Mouse (Mus musculus): ENCODE measurements around the gene Phrf1. TPM values are rescaled to one million over a fixed set of nuclear protein-coding genes. Genes with fewer than 3 reads are reported as not detected.
A peak's percentile ranks its signal among the peaks of the same experiment; 100 is the strongest.

Phrf1 gene
- 87.1 and 99.9 TPM in 2 replicates for polyA plus RNA-seq (2016; fragmentation: Nextera tagmentation; extraction: Ambion mirVana)

DNA sequence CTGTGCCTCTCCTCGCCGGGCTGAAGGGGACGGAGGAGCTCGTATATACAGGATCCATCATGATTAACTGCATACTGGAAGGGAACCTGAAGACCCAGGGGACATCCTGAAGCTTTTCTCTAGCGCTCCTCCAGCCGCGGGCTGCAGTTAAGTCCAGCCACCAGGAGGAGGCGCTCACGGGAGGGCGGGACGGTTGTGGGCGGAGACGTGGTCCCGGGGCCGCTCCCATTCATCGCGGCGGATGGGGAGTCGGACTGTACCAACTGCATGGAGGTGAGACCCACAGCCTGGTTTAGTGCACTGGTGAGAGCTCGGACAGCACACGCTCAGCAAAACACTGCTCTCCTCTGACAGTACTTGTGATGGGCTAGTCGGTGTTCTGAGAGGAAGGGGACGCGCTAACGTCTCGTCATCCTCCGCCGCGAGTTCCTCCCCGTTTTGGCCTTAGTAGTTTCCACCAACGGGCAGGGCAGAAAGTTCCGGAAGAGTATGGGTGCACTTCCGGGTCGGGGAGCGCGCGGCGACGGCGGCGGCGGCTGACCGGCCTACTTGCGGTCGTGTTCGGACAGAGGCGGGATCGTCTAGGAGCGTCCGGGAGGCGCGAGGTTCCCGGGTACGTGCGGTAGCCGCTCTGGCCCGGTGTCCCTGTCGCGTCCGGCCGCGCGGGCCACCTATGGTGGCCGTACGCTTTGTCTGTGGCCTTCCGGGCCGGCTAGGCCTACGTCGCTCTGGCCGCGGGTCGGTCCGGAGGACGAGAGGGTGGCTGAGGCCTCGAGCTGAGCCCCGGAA, at the start of gene Phrf1:
Phrf1 (plus strand) TSS at position 506 of the 789 bp plus-strand sequence.
- H3K9me3 ChIP-seq, result no peaks in the 10 kb centered on the region
- WGBS, result under 1% methylated on average over 76 of the region's 76 CpGs
- H3K4me2 ChIP-seq (replicated peaks), result peak within 1 kb of the TSS; percentile 96
- peak within 1 kb of the TSS; percentile 99 for H3K4me3 ChIP-seq
- peak within 1 kb of the TSS; percentile 99 for H3K9ac ChIP-seq
- no peaks in the 10 kb centered on the region for H3K27me3 ChIP-seq
- H3K4me1 ChIP-seq, result peaks cover 12% of the 10 kb centered on the region
- ATAC-seq (ENCODE audit: insufficient number of reproducible peaks, insufficient read depth, low FRiP score, low TSS enrichment), result peak; percentile 85
- H3K27ac ChIP-seq, result peak within 1 kb of the TSS; percentile 88
- H3K36me3 ChIP-seq, result peaks cover 28% of the 10 kb centered on the region

- H3K4me2 ChIP-seq (replicated peaks), result no peak overlapping the region
- H3K27ac ChIP-seq, result no peak overlapping the region
- H3K4me3 ChIP-seq, result no peak overlapping the region
- H3K4me1 ChIP-seq, result peaks cover 12% of the 10 kb centered on the region
- H3K36me3 ChIP-seq, result peaks cover 33% of the 10 kb centered on the region
- no peak overlapping the region for H3K9ac ChIP-seq
- H3K9me3 ChIP-seq, result no peaks in the 10 kb centered on the region
- 81% methylated on average over 3 of the region's 3 CpGs for WGBS
- no peak for ATAC-seq (ENCODE audit: insufficient number of reproducible peaks, insufficient read depth, low FRiP score, low TSS enrichment)
- no peaks in the 10 kb centered on the region for H3K27me3 ChIP-seq
Measured at GRCm38 (mm10) chr7:141188194-141188593, 40.4 kb upstream of the Phrf1 start.

DNA sequence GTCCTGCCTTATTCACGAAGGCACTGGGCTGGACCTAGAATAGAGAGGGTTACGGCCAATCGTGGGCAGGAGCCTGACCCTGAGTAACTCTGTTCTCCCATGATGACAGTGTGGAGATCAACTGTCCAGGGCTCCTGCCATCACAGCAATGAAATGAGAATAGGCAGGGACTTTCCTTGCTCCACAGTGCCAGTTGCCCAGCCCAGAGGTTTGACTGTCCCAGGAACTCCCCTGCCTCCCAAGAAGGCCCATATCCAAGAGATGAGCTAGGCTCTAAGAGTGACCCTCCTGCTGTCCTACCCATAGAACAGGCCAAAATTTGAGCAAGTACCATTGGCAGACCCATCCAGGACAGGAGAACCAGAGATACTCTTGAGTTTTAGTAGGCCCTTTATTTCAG, 39.9 kb upstream of the Phrf1 start:
- no peaks in the 10 kb centered on the region for H3K9me3 ChIP-seq
- H3K9ac ChIP-seq, result no peak overlapping the region
- peaks cover 13% of the 10 kb centered on the region for H3K4me1 ChIP-seq
- no peak for ATAC-seq (ENCODE audit: insufficient number of reproducible peaks, insufficient read depth, low FRiP score, low TSS enrichment)
- H3K36me3 ChIP-seq, result peaks cover 33% of the 10 kb centered on the region
- no peak overlapping the region for H3K4me3 ChIP-seq
- H3K27ac ChIP-seq, result no peak overlapping the region
- H3K27me3 ChIP-seq, result no peaks in the 10 kb centered on the region
- 96% methylated on average over 3 of the region's 3 CpGs for WGBS
- no peak overlapping the region for H3K4me2 ChIP-seq (replicated peaks)

DNA sequence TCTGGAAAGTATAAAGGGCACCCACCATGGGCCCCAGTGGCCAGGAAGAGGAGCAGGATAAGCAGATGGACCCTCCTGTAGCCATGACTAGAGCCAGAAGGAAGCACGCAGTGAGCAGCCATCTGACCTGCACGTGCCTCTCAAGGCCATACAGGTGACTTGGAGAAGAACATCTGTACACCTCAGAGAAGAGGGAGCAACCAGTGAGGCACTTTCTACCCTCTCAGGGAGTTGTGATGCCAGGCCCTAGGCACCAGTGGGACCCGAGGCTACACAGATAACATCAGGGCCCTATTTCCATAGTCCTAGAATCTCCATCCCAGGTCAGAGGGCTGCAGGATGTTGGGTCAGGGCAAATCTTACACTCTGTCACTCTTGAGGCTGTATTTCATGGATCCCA, 38.4 kb upstream of the Phrf1 start:
- Histone ChIP-seq H3K27me3 (no peaks in the 10 kb centered on the region), H3K27ac (no peak overlapping the region), H3K9me3 (no peaks in the 10 kb centered on the region), H3K36me3 (peaks cover 33% of the 10 kb centered on the region), H3K4me2 (replicated peaks) (no peak overlapping the region), H3K4me1 (peaks cover 15% of the 10 kb centered on the region), H3K4me3 (no peak overlapping the region), H3K9ac (no peak overlapping the region)
- ATAC-seq (ENCODE audit: insufficient number of reproducible peaks, insufficient read depth, low FRiP score, low TSS enrichment), result no peak
- 86% methylated on average over 3 of the region's 3 CpGs for WGBS

DNA sequence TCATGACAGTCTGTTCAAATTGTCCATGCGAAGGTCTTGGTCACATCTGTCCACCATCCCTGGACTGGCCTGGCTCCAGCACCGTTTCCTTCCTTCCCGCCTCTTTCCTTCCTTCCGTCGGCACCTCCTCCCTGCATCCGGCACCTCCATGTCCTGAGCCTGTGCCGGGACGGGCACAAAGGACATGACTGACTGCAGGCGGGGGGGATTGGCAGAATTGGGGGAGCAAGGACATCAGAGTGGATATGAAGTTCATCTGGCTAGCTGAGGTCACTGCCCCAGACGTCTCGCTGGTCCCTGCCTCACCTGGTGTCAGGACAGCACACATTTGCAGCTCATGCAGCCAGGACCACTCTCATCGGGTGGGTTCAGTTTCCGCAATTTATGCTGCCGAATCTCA, 37.5 kb upstream of the Phrf1 start:
- Histone ChIP-seq H3K4me2 (replicated peaks) (no peak overlapping the region), H3K9me3 (no peaks in the 10 kb centered on the region), H3K27ac (no peak overlapping the region), H3K36me3 (peaks cover 33% of the 10 kb centered on the region), H3K4me3 (no peak overlapping the region), H3K9ac (no peak overlapping the region), H3K4me1 (peaks cover 21% of the 10 kb centered on the region), H3K27me3 (no peaks in the 10 kb centered on the region)
- ATAC-seq (ENCODE audit: insufficient number of reproducible peaks, insufficient read depth, low FRiP score, low TSS enrichment), result no peak
- WGBS, result 89% methylated on average over 14 of the region's 14 CpGs

DNA sequence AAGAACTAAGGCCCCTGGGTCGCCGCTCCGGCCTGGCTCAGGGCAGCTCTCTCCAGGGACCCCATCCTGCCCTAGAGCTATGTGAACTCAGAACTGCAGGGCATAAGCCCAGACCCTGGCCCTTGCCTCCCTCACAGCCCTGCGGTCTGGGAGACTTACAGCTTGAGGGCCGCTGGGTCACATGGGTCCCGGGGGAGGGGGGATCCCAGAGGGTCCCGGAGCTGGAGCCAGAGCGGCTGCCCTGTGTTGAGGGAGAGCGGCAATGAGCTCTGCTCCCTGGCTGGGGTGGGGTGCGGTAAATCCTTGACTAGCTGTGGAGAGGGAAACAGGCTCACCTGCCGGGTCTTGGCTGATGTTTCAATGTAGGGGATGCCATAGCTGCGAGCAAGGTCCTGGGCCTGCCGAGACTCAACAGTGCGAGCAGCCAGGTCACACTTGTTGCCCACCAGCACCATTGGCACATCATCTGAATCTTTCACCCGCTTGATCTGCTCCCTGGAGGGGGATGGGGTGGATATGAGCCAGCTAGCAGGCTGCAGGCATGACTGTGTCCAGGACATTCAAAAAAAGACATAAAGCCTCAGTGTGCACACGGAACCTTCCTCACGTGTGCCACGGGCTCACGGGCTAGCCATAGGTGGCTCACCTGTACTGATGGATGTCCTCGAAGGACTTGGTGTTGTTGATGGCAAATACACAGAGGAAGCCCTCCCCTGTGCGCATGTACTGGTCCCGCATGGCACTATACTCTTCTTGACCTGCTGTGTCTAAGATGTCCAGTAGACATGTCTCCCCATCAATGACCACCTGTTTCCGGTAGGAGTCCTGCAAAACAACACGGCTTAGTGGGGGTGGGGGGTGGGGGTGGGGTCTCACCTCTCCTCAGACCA, 36.5 kb upstream of the Phrf1 start:
- Histone ChIP-seq H3K36me3 (peaks cover 33% of the 10 kb centered on the region), H3K4me3 (peak overlapping the region; percentile 89; the same call in 1 of the 2 replicates), H3K4me1 (peaks cover 21% of the 10 kb centered on the region), H3K9me3 (no peaks in the 10 kb centered on the region), H3K9ac (no peak overlapping the region), H3K27me3 (no peaks in the 10 kb centered on the region), H3K4me2 (replicated peaks) (peak overlapping the region; percentile 95; the same call in 1 of the 2 replicates), H3K27ac (no peak overlapping the region)
- ATAC-seq (ENCODE audit: insufficient number of reproducible peaks, insufficient read depth, low FRiP score, low TSS enrichment), result no peak
- 89% methylated on average over 24 of the region's 24 CpGs for WGBS

- Histone ChIP-seq H3K27ac (peak overlapping the region; percentile 86), H3K36me3 (peaks cover 33% of the 10 kb centered on the region), H3K27me3 (no peaks in the 10 kb centered on the region), H3K9me3 (no peaks in the 10 kb centered on the region), H3K4me2 (replicated peaks) (peak overlapping the region; percentile 95), H3K9ac (peak overlapping the region; percentile 92), H3K4me1 (peaks cover 21% of the 10 kb centered on the region), H3K4me3 (peak overlapping the region; percentile 89)
- no peak for ATAC-seq (ENCODE audit: insufficient number of reproducible peaks, insufficient read depth, low FRiP score, low TSS enrichment)
- 27% methylated on average over 12 of the region's 12 CpGs for WGBS
Measured at GRCm38 (mm10) chr7:141192776-141193347, 35.7 kb upstream of the Phrf1 start.

GRCm38 (mm10) chr7:141193348-141193856, 35.2 kb upstream of the Phrf1 start:
- under 1% methylated on average over 35 of the region's 43 CpGs for WGBS
- no peak; the same call in 1 of the 2 replicates for ATAC-seq (ENCODE audit: insufficient number of reproducible peaks, insufficient read depth, low FRiP score, low TSS enrichment)
- Histone ChIP-seq H3K27ac (peak overlapping the region; percentile 86), H3K9me3 (no peaks in the 10 kb centered on the region), H3K4me2 (replicated peaks) (peak overlapping the region; percentile 95), H3K36me3 (peaks cover 33% of the 10 kb centered on the region), H3K4me3 (peak overlapping the region; percentile 89), H3K9ac (peak overlapping the region; percentile 92), H3K27me3 (no peaks in the 10 kb centered on the region), H3K4me1 (peaks cover 21% of the 10 kb centered on the region)

DNA sequence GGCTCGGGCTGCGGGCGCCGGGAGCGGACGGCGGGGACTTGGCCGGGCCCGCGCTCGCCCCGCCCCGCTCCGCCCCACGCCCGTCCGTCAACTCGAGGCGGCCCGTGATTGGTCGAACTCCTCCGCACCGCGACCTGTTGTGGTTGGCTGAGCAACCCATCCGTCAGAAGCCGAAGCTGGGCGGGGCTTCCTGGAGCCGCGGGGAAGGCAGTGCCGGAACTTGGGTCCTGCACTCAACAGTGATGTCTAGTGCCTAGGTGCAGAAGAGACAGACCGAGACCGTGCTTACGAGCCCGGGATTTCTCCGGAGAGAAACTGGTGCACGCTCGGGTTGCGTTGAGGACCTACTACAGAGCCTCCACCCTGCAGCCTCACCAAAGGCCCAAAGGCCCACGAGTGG, 34.6 kb upstream of the Phrf1 start, which contains the start of the genes Hras and Lrrc56:
Hras (minus strand) TSS at position 58 of the 400 bp plus-strand sequence.
Lrrc56 (plus strand) TSS at position 210 of the 400 bp plus-strand sequence.
- peak within 1 kb of the TSS; percentile 95 for H3K4me2 ChIP-seq (replicated peaks)
- H3K9me3 ChIP-seq, result no peaks in the 10 kb centered on the region
- H3K4me1 ChIP-seq, result peaks cover 21% of the 10 kb centered on the region
- peak within 1 kb of the TSS; percentile 86 for H3K27ac ChIP-seq
- peak within 1 kb of the TSS; percentile 92 for H3K9ac ChIP-seq
- peak within 1 kb of the TSS; percentile 89 for H3K4me3 ChIP-seq
- peak; percentile 90 for ATAC-seq (ENCODE audit: insufficient number of reproducible peaks, insufficient read depth, low FRiP score, low TSS enrichment)
- WGBS, result 0% methylated on average over 27 of the region's 39 CpGs
- H3K36me3 ChIP-seq, result peaks cover 33% of the 10 kb centered on the region
- no peaks in the 10 kb centered on the region for H3K27me3 ChIP-seq

GRCm38 (mm10) chr7:141194409-141194808, 34.2 kb upstream of the Phrf1 start:
- H3K4me2 ChIP-seq (replicated peaks), result peak overlapping the region; percentile 95
- H3K27ac ChIP-seq, result peak overlapping the region; percentile 72
- H3K36me3 ChIP-seq, result peaks cover 28% of the 10 kb centered on the region
- peak overlapping the region; percentile 89 for H3K4me3 ChIP-seq
- no peaks in the 10 kb centered on the region for H3K9me3 ChIP-seq
- no peaks in the 10 kb centered on the region for H3K27me3 ChIP-seq
- no peak; the same call in 1 of the 2 replicates for ATAC-seq (ENCODE audit: insufficient number of reproducible peaks, insufficient read depth, low FRiP score, low TSS enrichment)
- WGBS, result under 1% methylated on average over 23 of the region's 23 CpGs
- peaks cover 21% of the 10 kb centered on the region for H3K4me1 ChIP-seq
- H3K9ac ChIP-seq, result peak overlapping the region; percentile 55

DNA sequence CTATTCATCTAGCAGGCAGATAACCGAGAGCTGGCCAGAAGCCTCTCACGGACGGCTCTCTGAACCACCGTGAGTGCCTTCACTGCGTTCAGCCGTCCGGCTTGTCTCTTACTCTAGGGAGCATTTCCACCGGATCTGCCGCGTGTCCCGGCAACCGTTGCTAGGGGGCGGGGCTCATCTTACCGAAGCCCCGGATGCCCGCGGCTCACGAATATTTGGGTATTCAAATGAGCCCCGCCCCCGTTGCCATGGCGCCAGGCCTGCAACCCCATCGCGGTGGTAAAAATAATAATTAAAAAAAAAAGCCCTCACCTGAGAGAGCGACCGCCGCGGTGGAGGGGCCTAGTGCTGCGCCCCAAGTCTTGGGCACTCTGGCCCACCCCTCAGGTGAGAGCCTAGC, 33.8 kb upstream of the Phrf1 start:
- H3K4me3 ChIP-seq, result peak overlapping the region; percentile 89
- H3K4me2 ChIP-seq (replicated peaks), result peak overlapping the region; percentile 95
- H3K4me1 ChIP-seq, result peaks cover 21% of the 10 kb centered on the region
- H3K27ac ChIP-seq, result peak overlapping the region; percentile 72
- no peak for ATAC-seq (ENCODE audit: insufficient number of reproducible peaks, insufficient read depth, low FRiP score, low TSS enrichment)
- H3K27me3 ChIP-seq, result no peaks in the 10 kb centered on the region
- H3K9me3 ChIP-seq, result no peaks in the 10 kb centered on the region
- peaks cover 24% of the 10 kb centered on the region for H3K36me3 ChIP-seq
- peak overlapping the region; percentile 55 for H3K9ac ChIP-seq
- WGBS, result under 1% methylated on average over 28 of the region's 28 CpGs

Measured in embryonic facial prominence, embryonic 12.5 days (tissue).